Mouse (Mus musculus) cerebellum, adult 18-20 months (tissue): ENCODE data around the gene Adcy6.

Experiments
- DNase-seq, 2 experiments: peaks; one replicate each; pipeline ENCODE4 v3.0.0; 2021

Gene Adcy6

DNA sequence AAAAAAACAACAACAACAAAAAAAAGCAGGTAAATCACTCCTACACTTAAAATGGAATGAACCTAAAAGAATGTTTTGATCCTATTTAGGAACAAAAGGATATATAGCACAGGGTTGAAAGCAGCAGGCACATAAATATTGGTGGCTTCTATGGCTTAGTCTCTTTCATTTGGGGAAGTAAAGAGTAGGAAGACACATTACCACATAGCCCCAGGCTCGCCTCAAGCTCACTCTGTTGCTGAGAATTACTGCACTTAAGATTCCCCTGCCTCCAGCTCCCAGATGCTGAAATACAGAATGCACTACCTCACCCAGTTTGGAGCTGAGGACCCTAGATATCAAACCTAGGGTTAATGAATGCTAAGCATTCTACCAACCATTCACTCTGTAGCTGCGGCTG lies 57.1 kb downstream of the Adcy6 start:
- DNase-seq, result no peak

- DNase-seq, result no peak
Observed at GRCm38 (mm10) chr15:98546843-98547242, 63.0 kb downstream of the Adcy6 start.

DNA sequence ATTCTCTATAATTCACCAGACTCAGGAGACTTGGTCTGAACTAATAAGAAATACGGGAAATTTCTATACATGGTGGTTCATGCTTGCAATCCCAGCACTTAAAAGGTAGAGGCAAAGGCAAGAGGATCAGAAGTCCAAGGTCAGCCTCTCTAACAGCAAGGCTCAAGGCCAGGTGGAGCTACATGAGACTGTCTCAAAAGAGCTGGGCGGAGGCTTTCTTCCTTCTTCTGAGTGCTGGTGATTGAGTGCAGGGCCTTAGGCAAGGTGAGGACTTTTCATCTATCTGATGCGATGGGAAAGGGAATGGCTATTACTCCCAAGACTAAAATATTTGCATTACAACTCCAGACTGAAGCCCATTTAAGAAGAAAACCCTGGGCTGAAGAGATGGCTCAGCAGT lies 64.7 kb downstream of the Adcy6 start:
- no peak for DNase-seq

DNA sequence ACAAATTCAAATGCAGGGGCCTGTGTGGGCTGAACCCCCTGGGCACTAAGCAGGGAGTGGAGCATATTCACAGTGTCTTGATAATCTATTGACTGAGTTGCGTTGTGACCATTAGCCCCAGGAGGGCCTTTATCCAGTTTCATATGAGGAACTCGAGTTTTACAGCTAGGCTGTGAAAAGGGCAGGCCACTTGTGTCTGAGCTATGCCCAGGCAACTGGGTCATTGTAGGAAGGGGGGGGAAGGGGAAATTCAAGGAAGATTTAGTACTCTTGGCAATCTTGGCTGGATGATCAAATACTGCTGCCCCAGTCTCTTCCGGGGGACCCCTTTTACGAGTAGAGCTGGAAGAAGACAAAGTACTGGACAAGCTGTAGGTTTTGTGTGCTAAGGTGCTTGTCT lies 66.5 kb downstream of the Adcy6 start:
- DNase-seq, result no peak

DNA sequence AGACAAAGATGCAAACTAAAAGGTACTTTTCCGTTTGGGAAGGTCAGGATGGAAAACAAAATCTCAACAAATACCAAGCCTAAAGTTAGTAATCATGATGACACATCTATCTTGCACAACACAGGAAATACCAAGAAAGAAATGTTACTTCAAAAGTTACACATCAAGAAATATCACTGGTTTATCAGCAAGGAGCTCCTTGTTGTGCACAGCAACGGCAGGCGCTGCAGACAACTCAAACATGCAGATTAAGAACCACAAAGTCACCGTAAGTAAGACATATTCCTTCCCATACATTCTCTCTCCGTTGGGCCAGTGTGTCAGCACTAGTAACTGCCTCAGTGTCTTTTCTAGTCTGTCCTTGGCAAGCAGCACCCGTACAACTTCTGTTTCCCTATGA lies 68.8 kb downstream of the Adcy6 start:
- no peak for DNase-seq
